In the genomic region with DNA sequence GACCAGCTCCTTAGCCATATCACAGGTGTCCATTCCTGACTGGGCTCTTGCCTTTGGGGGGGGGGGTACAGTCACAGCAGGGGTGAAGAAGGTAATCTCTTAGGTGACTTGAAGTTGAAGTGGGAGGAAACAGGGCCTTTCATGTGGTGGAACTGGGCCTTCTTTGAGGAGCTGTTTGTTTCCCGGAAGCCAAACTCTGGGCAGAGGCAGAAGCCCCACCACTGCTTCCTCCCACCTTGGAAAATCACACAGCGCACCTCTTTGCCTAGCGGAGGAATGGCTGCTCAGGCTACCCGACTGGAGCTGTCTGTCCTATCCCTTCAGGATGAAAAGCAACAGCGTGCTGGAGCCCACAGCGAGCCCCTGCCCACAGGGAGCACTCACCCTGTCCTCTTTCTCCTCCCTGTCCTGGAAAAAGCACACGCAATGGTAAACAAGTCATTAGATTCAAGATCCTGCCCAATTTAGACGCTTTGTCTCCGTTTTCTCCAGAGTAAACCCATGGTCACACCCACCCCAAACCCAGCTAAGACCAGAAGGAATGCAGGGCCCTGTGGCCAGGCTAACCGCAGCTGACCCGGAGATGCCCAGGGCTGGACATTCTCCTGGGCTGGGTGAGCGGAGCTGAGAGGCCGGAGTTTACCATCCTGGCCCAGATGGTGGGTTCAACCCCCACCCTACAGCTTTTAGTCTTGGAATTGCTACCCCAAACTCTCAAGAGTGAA, we compare ENCODE assay signal across 9 mouse cellular contexts. TPM values are rescaled to one million over a fixed set of nuclear protein-coding genes. Genes with fewer than 3 reads are reported as not detected.
DNase-seq lines count a peak whose midpoint lies in the region; ATAC-seq and TF ChIP-seq lines count a peak whose summit lies in the region.
"Had no signal": no experiment of that assay in that cellular context is flagged by ENCODE, and none has a peak within 500 bp of the region (broad histone marks: within the 10 kb centered on the region; RNA-seq: fewer than 3 reads in every experiment).

No protein-coding gene starts in this region.

- peak; percentile 97 for DNase-seq in heart, adult 11 months
- no peak for DNase-seq in heart, adult 18-20 months
- peak; percentile 56 for DNase-seq in lung, postnatal 10 days
- DNase-seq in lung, postnatal 25 days (ENCODE audit: low spot score): no peak
- no peak for DNase-seq in limb, embryonic 14.5 days (ENCODE audit: low spot score)
- peak; percentile 59 to 75 for DNase-seq in thymus, postnatal 36 days
- DNase-seq in hindbrain, postnatal 0 days (ENCODE audit: low spot score): no peak
- DNase-seq in neural tube, embryonic 10.5 days (ENCODE audit: extremely low spot score, low spot score): no peak
- DNase-seq: gastrocnemius, postnatal 25 days had no signal

- H3K27me3 ChIP-seq in limb, embryonic 14.5 days (ENCODE audit: control insufficient read depth, insufficient read depth, low read length): no peaks in the 10 kb centered on the region
- H3K27me3 ChIP-seq in hindbrain, postnatal 0 days (ENCODE audit: insufficient read depth, low read length): no peaks in the 10 kb centered on the region

- no peak overlapping the region; the same call in 1 of the 2 replicates for H3K27ac ChIP-seq in limb, embryonic 14.5 days (replicated peaks; ENCODE audit: low read depth, low read length)
- no peak overlapping the region for H3K27ac ChIP-seq in hindbrain, postnatal 0 days

- 57% methylated on average over 13 of the region's 13 CpGs for WGBS in limb, embryonic 14.5 days
- 79% methylated on average over 13 of the region's 13 CpGs for WGBS in hindbrain, postnatal 0 days

- no peak overlapping the region for H3K4me3 ChIP-seq in limb, embryonic 14.5 days (replicated peaks; ENCODE audit: low read length)
- no peak overlapping the region for H3K4me3 ChIP-seq in hindbrain, postnatal 0 days (ENCODE audit: low read length)

- H3K9ac ChIP-seq in limb, embryonic 14.5 days (ENCODE audit: low read depth, low read length, severe bottlenecking): no peak overlapping the region
- no peak overlapping the region for H3K9ac ChIP-seq in hindbrain, postnatal 0 days (replicated peaks; ENCODE audit: low read length)

- ATAC-seq in limb, embryonic 14.5 days (ENCODE audit: low FRiP score, low read depth): no peak
- ATAC-seq in hindbrain, postnatal 0 days: no peak

- no peak for TF ChIP-seq POLR2A in limb, embryonic 14.5 days (IDR thresholded peaks at IDR 0.05; ENCODE audit: borderline replicate concordance, extremely low read depth, insufficient read depth, insufficient read length)

- no peak for TF ChIP-seq CTCF in hindbrain, postnatal 0 days (IDR thresholded peaks at IDR 0.05; ENCODE audit: low read depth)

- H3K36me3 ChIP-seq in limb, embryonic 14.5 days (ENCODE audit: control insufficient read depth, insufficient read depth, low read length): no peaks in the 10 kb centered on the region
- no peaks in the 10 kb centered on the region for H3K36me3 ChIP-seq in hindbrain, postnatal 0 days (ENCODE audit: insufficient read depth, low read length)

- peak overlapping the region; percentile 25; the same call in 1 of the 2 replicates for H3K4me2 ChIP-seq in limb, embryonic 14.5 days (replicated peaks; ENCODE audit: low read depth, low read length, severe bottlenecking)
- no peak overlapping the region for H3K4me2 ChIP-seq in hindbrain, postnatal 0 days (ENCODE audit: low read depth, low read length)

- H3K4me1 ChIP-seq in limb, embryonic 14.5 days (ENCODE audit: control insufficient read depth, insufficient read depth, low read length): peaks cover 52% of the 10 kb centered on the region
- H3K4me1 ChIP-seq in hindbrain, postnatal 0 days (ENCODE audit: insufficient read depth, low read length): no peaks in the 10 kb centered on the region

- no peaks in the 10 kb centered on the region for H3K9me3 ChIP-seq in limb, embryonic 14.5 days (ENCODE audit: control insufficient read depth, low read length)
- H3K9me3 ChIP-seq in hindbrain, postnatal 0 days (ENCODE audit: low read length): no peaks in the 10 kb centered on the region

RNA-seq across cellular contexts. Expression of gene Fli1, which starts 24.1 kb away (rescaled TPM):
- total RNA-seq in heart, adult 18-20 months (2021): 10 to 100 TPM; 17.1 to 19.3 TPM
- polyA plus RNA-seq in limb, embryonic 14.5 days (2012; rRNA removed): 10.1 and 11.5 TPM in 2 replicates
- 22.2 and 25.7 TPM in 2 replicates for polyA plus RNA-seq in limb, embryonic 14.5 days (2014; fragmentation: Nextera tagmentation; extraction: Ambion mirVana)
- 6.9 and 10.8 TPM in 2 replicates for total RNA-seq in hindbrain, postnatal 0 days (2014; rRNA removed)
- 5.6 and 6.7 TPM in 2 replicates for polyA plus RNA-seq in hindbrain, postnatal 0 days (2015; fragmentation: Nextera tagmentation; extraction: Ambion mirVana)

Comparison
In these comparisons a context has a peak if more than half of its experiments do, and no peak if none do; other contexts are left out.
1. DNase-seq: peak in heart, adult 11 months (single experiment), lung, postnatal 10 days (single experiment) and thymus, postnatal 36 days (2 of 2); none in heart, adult 18-20 months (0 of 2), lung, postnatal 25 days (single experiment), limb, embryonic 14.5 days (single experiment), hindbrain, postnatal 0 days (single experiment) and neural tube, embryonic 10.5 days (single experiment).